9 mouse cellular contexts compared by ENCODE assay signal in the genomic region with DNA sequence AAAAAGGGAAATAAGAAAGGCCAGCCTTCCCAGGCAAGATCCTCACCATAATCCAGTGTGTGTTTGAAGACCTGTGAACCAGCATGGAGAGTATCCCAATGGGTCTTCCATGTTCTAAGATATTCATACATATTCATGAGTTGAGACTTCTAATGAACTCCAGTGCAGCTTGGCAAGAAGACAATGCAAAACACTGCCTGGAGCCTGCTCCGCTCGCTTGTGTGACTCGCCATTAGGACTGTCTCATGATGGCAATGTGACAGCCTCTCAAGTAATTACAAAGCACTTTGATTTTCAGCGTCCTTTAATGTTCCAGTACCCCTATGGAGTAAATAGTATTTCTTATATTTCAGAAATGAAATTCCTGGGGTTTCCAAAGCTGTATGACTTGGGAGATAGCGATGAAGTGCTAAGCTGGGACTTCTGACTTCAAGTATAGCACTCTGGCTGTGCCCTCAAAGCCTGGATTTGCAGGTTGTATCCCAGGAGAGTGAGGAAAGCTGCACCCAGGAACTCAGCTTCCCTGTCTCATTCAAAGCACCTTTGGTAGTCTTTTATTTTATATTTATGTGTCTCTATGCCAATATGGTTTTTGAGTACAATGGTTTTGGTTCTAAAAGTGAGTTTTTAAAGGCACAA.
DNase-seq lines count a peak whose midpoint lies in the region; ATAC-seq lines count a peak whose summit lies in the region.
"Had no signal": no experiment of that assay in that cellular context is flagged by ENCODE, and none has a peak within 500 bp of the region (broad histone marks: within the 10 kb centered on the region; RNA-seq: fewer than 3 reads in every experiment).

No protein-coding gene starts in this region.

- H3K9me3 ChIP-seq in kidney, embryonic 15.5 days (replicated peaks), result no peaks in the 10 kb centered on the region
- H3K9me3 ChIP-seq in forebrain, embryonic 12.5 days, result no peaks in the 10 kb centered on the region
- no peaks in the 10 kb centered on the region for H3K9me3 ChIP-seq in hindbrain, embryonic 15.5 days
- no peaks in the 10 kb centered on the region for H3K9me3 ChIP-seq in neural tube, embryonic 12.5 days
- H3K9me3 ChIP-seq in intestine, embryonic 16.5 days (ENCODE audit: control insufficient read depth, low read length), result no peaks in the 10 kb centered on the region
- H3K9me3 ChIP-seq: liver, embryonic 15.5 days had no signal

- DNase-seq in kidney, adult 9 months, result peak; percentile 5
- DNase-seq in ovary, postnatal 14 days (ENCODE audit: low spot score), result no peak
- DNase-seq in right cerebral cortex, adult 2 months (ENCODE audit: low spot score in 2 of 2), result no peak

- WGBS in kidney, embryonic 15.5 days, result 78% methylated on average over 5 of the region's 5 CpGs
- WGBS in forebrain, embryonic 12.5 days, result 32% methylated on average over 5 of the region's 5 CpGs
- 30% methylated on average over 5 of the region's 5 CpGs for WGBS in hindbrain, embryonic 15.5 days
- WGBS in neural tube, embryonic 12.5 days, result 52% methylated on average over 5 of the region's 5 CpGs
- 76% methylated on average over 5 of the region's 5 CpGs for WGBS in intestine, embryonic 16.5 days

- no peaks in the 10 kb centered on the region for H3K4me1 ChIP-seq in kidney, embryonic 15.5 days
- H3K4me1 ChIP-seq in forebrain, embryonic 12.5 days, result peaks cover 24% of the 10 kb centered on the region
- H3K4me1 ChIP-seq in hindbrain, embryonic 15.5 days (replicated peaks), result peaks cover 15% of the 10 kb centered on the region
- H3K4me1 ChIP-seq in neural tube, embryonic 12.5 days, result peaks cover 5% of the 10 kb centered on the region; the same call in 1 of the 2 replicates
- 0 out of 2 replicates have a peak, but pooled peaks cover 2% of the 10 kb centered on the region for H3K4me1 ChIP-seq in intestine, embryonic 16.5 days (ENCODE audit: control insufficient read depth, insufficient read depth, low read length)
- H3K4me1 ChIP-seq: liver, embryonic 15.5 days had no signal

- no peak overlapping the region for H3K9ac ChIP-seq in kidney, embryonic 15.5 days
- H3K9ac ChIP-seq in forebrain, embryonic 12.5 days, result no peak overlapping the region
- H3K9ac ChIP-seq in hindbrain, embryonic 15.5 days, result no peak overlapping the region
- no peak overlapping the region for H3K9ac ChIP-seq in neural tube, embryonic 12.5 days
- no peak overlapping the region for H3K9ac ChIP-seq in intestine, embryonic 16.5 days (ENCODE audit: low read depth, low read length)
- H3K9ac ChIP-seq: liver, embryonic 15.5 days had no signal

- no peaks in the 10 kb centered on the region for H3K36me3 ChIP-seq in kidney, embryonic 15.5 days
- no peaks in the 10 kb centered on the region for H3K36me3 ChIP-seq in forebrain, embryonic 12.5 days (replicated peaks)
- no peaks in the 10 kb centered on the region for H3K36me3 ChIP-seq in hindbrain, embryonic 15.5 days
- no peaks in the 10 kb centered on the region for H3K36me3 ChIP-seq in neural tube, embryonic 12.5 days
- no peaks in the 10 kb centered on the region for H3K36me3 ChIP-seq in intestine, embryonic 16.5 days (ENCODE audit: control insufficient read depth, insufficient read depth, low read length)
- H3K36me3 ChIP-seq: liver, embryonic 15.5 days had no signal

- no peak overlapping the region for H3K4me2 ChIP-seq in kidney, embryonic 15.5 days
- H3K4me2 ChIP-seq in forebrain, embryonic 12.5 days, result no peak overlapping the region
- H3K4me2 ChIP-seq in hindbrain, embryonic 15.5 days, result peak overlapping the region; percentile 23; the same call in 1 of the 2 replicates
- no peak overlapping the region for H3K4me2 ChIP-seq in neural tube, embryonic 12.5 days (replicated peaks)
- no peak overlapping the region for H3K4me2 ChIP-seq in intestine, embryonic 16.5 days (ENCODE audit: low read depth, low read length)
- H3K4me2 ChIP-seq: liver, embryonic 15.5 days had no signal

- no peak overlapping the region for H3K4me3 ChIP-seq in kidney, embryonic 15.5 days (replicated peaks)
- no peak overlapping the region for H3K4me3 ChIP-seq in forebrain, embryonic 12.5 days (replicated peaks)
- H3K4me3 ChIP-seq in hindbrain, embryonic 15.5 days, result no peak overlapping the region
- H3K4me3 ChIP-seq in neural tube, embryonic 12.5 days, result no peak overlapping the region
- H3K4me3 ChIP-seq in intestine, embryonic 16.5 days (ENCODE audit: low read length), result no peak overlapping the region
- H3K4me3 ChIP-seq: liver, embryonic 15.5 days had no signal

- ATAC-seq in kidney, embryonic 15.5 days (replicated peaks; ENCODE audit: low FRiP score), result no peak
- ATAC-seq in forebrain, embryonic 12.5 days (ENCODE audit: low FRiP score), result peak; percentile 80; the same call in 1 of the 2 replicates
- peak; percentile 62; the same call in 1 of the 2 replicates for ATAC-seq in hindbrain, embryonic 15.5 days (ENCODE audit: low FRiP score, low read depth)
- peak; percentile 61 for ATAC-seq in neural tube, embryonic 12.5 days (ENCODE audit: low FRiP score, low read depth)
- ATAC-seq in intestine, embryonic 16.5 days, result no peak

- no peak overlapping the region for H3K27ac ChIP-seq in kidney, embryonic 15.5 days
- peak overlapping the region; percentile 72 for H3K27ac ChIP-seq in forebrain, embryonic 12.5 days
- H3K27ac ChIP-seq in hindbrain, embryonic 15.5 days (replicated peaks), result 0 out of 2 replicates have a peak overlapping the region, but pooled peaks have one; percentile 42
- H3K27ac ChIP-seq in neural tube, embryonic 12.5 days, result no peak overlapping the region
- no peak overlapping the region for H3K27ac ChIP-seq in intestine, embryonic 16.5 days (ENCODE audit: low read length)
- H3K27ac ChIP-seq: liver, embryonic 15.5 days had no signal

- H3K27me3 ChIP-seq in kidney, embryonic 15.5 days, result no peaks in the 10 kb centered on the region
- 0 out of 2 replicates have a peak, but pooled peaks cover 3% of the 10 kb centered on the region for H3K27me3 ChIP-seq in forebrain, embryonic 12.5 days
- H3K27me3 ChIP-seq in hindbrain, embryonic 15.5 days, result no peaks in the 10 kb centered on the region
- H3K27me3 ChIP-seq in neural tube, embryonic 12.5 days (replicated peaks), result no peaks in the 10 kb centered on the region
- H3K27me3 ChIP-seq in intestine, embryonic 16.5 days (replicated peaks; ENCODE audit: control insufficient read depth, insufficient read depth, low read length), result no peaks in the 10 kb centered on the region
- H3K27me3 ChIP-seq: liver, embryonic 15.5 days had no signal

Comparison
In these comparisons a context has a peak if more than half of its experiments do, and no peak if none do; other contexts are left out.
1. ATAC-seq: peak in forebrain, embryonic 12.5 days (single experiment), hindbrain, embryonic 15.5 days (single experiment) and neural tube, embryonic 12.5 days (single experiment); none in kidney, embryonic 15.5 days (single experiment) and intestine, embryonic 16.5 days (single experiment).
2. H3K27ac ChIP-seq: peak in forebrain, embryonic 12.5 days (single experiment) and hindbrain, embryonic 15.5 days (single experiment); none in kidney, embryonic 15.5 days (single experiment), neural tube, embryonic 12.5 days (single experiment) and intestine, embryonic 16.5 days (single experiment).